Mouse (Mus musculus) large intestine, adult 2 months (tissue): Measurements from ENCODE around the gene Dnah2. TPM values are rescaled to one million over a fixed set of nuclear protein-coding genes. Genes with fewer than 3 reads are reported as not detected.
A peak's percentile ranks its signal among the peaks of the same experiment; 100 is the strongest.

ENCODE experiments used
- DNase-seq: peaks from one replicate; pipeline ENCODE4 v3.0.0-alpha.2; 2012; ENCODE audit warnings: low read depth, low spot score
- WGBS: fragments of 180-500 bp; shearing (Covaris S2); methylation state at CpG from one replicate; pipeline ENCODE4 v1.1.7; 2018; 5-methylcytosine and 5-hydroxymethylcytosine counted together
- polyA plus RNA-seq: library from polyadenylated mRNA; depleted of rRNA; stranded (reverse); fragments of >200 nt; gene quantifications from 2 replicates; pipeline ENCODE4 v1.2.3, GENCODE M21; 2012

Dnah2 gene
- polyA plus RNA-seq, 1 experiment: 0.12 TPM

DNA sequence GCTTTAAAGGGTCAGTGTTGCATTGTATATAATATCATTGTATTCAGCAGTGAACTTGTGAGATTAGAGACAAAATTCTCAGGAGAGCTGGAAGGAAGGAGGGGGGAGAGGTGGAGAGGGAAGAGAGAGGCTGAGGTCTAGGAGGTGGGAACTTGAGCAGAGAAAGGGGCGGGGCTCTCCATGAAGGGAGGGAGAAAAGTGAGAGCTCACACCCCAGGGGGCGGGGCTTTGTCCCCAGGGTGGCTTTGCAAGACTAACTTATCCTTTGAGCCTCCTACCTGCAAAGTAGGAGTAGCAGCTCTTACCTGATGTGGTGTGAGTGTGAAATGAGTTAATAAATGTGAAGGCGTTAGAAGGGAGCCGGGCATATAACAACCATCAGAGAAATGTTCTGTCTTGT lies 120.2 kb downstream of the Dnah2 start:
- WGBS: 19% methylated on average over 4 of the region's 4 CpGs
- DNase-seq: no peak

DNA sequence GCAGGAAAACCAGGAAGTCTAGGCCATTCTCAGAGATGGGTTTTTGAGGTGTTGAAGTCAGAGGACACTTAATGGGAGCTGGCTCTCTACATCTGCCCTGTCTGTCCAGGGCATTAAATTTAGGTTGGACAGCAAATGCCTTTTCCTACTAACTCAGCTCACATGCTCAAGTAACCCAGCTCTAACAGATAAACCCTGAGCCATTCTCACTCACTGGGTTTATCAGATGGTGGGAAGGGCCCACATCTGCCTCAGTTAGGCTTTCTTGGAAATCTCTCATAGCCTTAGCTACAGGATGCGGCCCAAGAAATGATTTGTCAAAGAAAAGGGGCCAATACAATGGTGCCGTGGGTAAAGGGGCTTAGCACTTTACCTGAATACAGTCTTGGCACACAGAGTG lies 122.7 kb downstream of the Dnah2 start:
- no peak for DNase-seq
- 90% methylated on average over 2 of the region's 2 CpGs for WGBS

DNA sequence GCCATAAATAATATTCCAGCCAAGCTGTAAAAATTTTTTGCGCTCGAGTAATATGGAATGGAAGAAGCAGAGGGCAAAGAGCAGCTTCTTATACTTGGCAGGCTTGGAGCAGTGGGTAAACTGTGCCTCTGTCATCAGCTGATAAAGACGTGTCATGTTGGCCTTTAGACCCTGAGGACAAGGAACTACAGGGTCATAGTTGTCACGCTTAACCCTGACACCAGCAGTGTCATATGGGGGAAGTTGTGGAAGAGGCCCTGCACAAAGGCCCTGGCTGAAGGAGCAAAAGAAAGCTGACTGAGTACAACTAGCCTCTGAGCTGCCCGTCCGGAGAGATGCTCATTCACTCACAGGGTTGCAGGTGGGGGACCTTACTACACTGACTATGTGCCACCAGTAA lies 125.0 kb downstream of the Dnah2 start:
- DNase-seq: no peak
- WGBS: 39% methylated on average over 6 of the region's 6 CpGs

GRCm38 (mm10) chr11:69422842-69423241 lies 126.1 kb downstream of the Dnah2 start:
- DNase-seq: no peak
- 91% methylated on average over 10 of the region's 10 CpGs for WGBS

DNA sequence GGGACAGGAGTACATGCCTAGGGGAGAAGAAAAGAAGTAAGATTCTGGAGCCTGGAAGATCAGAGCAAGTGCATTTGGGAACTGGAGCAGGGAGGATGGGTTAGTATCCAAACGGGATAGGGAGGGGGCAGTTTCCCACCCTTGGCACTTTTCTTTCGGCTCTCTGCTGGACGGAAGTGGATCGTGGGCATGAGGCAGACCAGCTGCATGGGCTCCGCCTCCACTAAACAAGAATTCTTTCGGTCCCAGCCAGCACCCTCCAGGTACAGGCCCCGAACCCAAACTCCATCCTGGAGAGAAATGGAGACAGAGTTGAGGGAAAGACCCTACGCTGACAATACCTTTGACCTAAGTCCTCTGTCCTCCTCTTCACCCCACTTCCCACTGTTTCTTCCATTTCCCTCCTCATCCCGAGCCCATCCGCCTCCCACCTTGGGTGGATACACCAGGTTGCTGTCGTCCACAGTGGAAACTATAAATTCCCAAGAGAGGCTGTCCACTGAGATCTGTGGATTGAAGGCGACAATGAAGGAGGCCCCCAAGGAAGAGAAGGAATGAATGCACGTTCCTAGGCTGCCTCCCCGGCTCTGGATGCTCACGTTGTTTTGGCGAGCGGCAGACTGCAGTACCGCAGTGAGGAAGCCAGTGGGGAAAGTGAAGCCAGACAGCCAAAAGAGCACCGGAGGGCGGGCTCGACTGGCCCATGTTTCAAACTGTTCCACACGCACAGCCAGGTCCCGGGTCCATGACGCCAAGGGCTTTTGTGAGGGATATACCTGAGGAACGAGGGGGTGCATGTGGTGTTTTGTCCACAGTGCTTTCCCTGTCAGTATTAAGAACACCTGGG lies 127.6 kb downstream of the Dnah2 start:
- no peak for DNase-seq
- WGBS: 42% methylated on average over 25 of the region's 25 CpGs

DNA sequence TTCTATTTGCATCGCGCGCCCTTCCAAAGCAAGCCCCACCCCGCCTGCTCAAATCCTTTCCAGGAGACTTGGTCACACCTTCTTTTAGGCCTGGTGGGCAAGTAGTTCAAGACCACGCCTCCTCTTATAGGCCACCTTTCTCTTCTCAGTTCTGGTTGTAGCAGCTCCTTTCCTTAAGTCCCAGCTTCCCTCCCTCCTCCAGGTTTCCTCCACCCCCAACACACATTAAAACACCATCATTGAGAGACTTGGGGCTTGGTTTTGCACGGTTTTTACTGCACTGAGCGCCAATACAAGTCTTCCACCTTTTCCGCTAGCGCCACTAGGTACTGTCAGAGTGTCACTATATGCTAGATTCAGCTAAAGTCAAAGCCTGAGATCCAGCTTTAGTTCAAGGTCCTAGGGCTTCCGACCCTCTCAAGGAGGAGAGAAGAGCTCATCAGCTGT lies 128.3 kb downstream of the Dnah2 start:
- DNase-seq: no peak
- WGBS: 24% methylated on average over 10 of the region's 10 CpGs

- 1% methylated on average over 31 of the region's 31 CpGs for WGBS
- DNase-seq: no peak
Observed at GRCm38 (mm10) chr11:69419813-69420553, 128.9 kb downstream of the Dnah2 start.

DNA sequence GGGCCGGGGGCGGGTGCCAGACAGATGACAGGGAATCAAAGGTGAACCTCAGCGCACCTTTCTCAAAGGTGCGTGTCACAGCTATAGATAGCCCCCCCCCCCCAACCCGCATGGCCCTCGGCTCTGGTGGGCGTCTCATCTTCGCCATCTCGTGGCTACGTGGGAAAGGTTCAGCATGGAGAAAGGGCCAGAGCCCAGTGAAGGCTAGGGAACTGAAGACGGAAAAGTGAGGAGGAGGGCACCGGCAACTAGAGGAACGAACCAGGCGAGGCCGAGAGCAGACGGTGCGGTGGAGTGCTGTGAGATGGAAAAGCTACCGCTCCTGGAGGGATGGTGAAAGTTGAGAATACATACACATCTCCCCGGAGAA lies 129.5 kb downstream of the Dnah2 start:
- WGBS: under 1% methylated on average over 19 of the region's 19 CpGs
- no peak for DNase-seq

GRCm38 (mm10) chr11:69418481-69419442 lies 130.1 kb downstream of the Dnah2 start:
- peak; percentile 99 for DNase-seq
- WGBS: under 1% methylated on average over 42 of the region's 45 CpGs

DNA sequence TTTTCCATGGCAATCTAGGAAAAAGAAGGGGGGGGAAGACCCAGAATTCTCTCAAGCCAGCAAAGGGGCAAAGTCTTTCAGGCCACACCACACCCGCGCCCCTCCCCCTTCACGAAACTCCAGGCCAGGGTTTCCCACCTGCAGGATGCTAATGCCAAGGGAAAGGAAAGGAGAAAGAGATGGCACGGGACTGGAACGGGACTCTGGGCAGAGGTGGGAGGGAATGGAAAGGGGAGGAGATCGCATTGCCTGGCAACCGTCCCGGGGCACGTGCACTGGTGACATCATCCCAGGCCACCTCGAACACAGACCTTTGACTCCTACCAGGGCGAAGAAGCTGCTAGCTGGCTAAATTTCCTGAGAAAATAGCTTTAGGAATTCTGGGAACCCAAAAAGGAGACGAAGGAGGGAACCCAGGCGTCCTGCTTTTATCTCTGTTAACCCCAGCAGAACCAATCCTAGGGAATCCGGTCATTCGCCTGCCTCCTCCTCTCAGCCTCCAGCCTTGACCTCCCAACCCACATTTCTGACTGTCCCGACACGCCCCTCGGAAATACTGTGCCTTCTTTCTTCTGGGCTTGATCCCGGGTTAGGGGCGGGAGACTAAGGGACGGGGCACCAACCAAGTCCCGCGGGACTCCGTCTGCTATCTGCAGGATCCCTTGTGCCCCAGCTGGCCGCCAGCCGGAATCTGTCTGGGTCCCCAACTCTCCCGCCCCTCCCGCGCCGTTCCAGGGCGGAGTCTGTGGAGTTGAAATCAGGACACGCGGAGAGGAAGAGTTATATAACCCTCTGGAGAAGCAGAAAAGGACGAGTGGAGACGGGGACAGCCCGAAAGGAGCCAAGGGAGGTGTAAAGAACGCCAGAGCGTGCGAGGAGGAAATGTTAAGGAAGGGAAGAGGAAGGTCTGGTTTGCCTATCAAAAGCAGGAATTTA lies 131.2 kb downstream of the Dnah2 start:
- DNase-seq: peak; percentile 96
- WGBS: under 1% methylated on average over 39 of the region's 39 CpGs

- DNase-seq: no peak
- WGBS: 8% methylated on average over 8 of the region's 8 CpGs
Observed at GRCm38 (mm10) chr11:69416921-69417448, 131.9 kb downstream of the Dnah2 start.

GRCm38 (mm10) chr11:69416509-69416908 lies 132.4 kb downstream of the Dnah2 start:
- no peak for DNase-seq
- 2% methylated on average over 4 of the region's 4 CpGs for WGBS

GRCm38 (mm10) chr11:69415668-69416451 lies 133.1 kb downstream of the Dnah2 start:
- no peak for DNase-seq
- 1% methylated on average over 17 of the region's 25 CpGs for WGBS

DNA sequence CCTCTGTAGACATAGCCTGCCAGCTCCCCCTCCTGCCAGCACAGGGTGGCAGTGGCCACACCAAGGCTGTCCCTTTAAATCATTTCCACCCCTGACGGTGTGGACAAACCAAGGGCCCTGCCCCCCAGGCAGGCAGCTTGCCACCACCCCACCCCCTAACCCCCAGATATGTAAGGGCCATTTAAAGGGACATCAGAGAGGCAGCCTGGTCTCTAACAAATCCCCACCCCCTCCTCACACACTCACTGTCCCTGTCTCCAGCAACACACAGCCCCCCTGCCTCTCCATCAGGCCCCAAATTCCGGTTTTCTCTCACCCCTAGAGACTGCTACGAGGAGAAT lies 133.6 kb downstream of the Dnah2 start:
- 1% methylated on average over 3 of the region's 3 CpGs for WGBS
- DNase-seq: no peak

- 22% methylated on average over 4 of the region's 4 CpGs for WGBS
Observed at GRCm38 (mm10) chr11:69414421-69415326, 134.2 kb downstream of the Dnah2 start.

DNA sequence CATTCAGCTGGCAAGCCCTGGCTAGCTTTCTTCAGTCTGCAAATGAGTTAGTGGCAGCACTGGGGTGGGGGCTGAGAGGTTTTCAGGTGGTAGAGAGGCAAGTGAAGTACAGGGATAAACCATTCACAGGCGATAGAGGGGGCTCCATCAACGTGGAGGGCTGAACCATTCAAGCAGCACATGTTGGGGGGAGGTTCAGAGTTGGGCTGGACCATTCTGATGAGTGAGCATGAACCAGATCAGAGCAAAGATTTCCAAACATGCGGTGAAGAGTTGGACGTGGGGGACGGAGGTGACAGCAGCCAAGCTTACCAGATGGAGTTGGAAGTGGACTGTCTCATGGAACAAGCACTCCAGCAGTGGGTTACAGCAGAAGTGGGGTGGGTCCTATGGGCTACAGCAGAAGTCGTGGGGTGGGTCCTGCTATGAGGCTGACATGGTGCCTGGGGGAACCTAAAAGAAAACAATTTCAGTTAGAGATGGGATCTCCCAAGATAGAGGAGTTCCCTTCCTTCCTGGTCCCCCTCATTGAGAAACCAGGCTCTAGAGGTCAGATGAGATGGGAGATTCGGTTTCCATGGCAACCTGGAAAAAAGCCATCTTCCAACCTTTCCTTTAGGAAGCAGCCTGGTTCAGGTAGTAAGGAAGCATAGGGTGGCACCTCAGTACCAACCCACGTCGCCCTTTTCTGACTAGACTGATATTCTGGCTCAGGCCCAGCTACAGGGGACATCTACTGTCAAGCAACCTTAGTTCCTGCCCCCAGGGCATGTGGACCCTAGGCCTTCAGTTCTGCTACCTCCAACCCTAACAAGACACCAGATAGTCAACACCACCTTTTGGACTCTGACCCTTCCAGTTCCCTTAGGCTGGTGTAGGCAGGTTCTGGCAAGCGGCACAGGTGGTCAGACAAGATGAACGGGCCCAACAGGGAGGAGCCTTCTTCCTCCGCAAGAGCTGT lies 135.4 kb downstream of the Dnah2 start, which contains the start of gene Kdm6b:
TSS of gene Kdm6b (minus strand) at position 455 of the 961 bp plus-strand sequence.
- WGBS: 26% methylated on average over 12 of the region's 12 CpGs
- no peak for DNase-seq

More at GRCm38 (mm10) chr11:69414421-69415326, 134.2 kb downstream of the Dnah2 start:
- DNase-seq: no peak
